Mouse (Mus musculus) G1E-ER4 (cell line): ENCODE data around the gene Insl3. TPM values are rescaled to one million over a fixed set of nuclear protein-coding genes. Genes with fewer than 3 reads are reported as not detected.

ENCODE experiments used
- GATA1 ChIP-seq: IDR thresholded peaks from one replicate; pipeline ENCODE4 v1.8.0; 2012; ENCODE audit warnings: low read length, inconsistent platforms
- polyA plus RNA-seq: library from polyadenylated mRNA; stranded (reverse); fragments of >175 nt; gene quantifications from 2 replicates; pipeline ENCODE4 v1.2.3, GENCODE M21; 2012

The Insl3 gene
- polyA plus RNA-seq, 1 experiment = 5.5 TPM

GRCm38 (mm10) chr8:71692509-71692908 lies 3.5 kb downstream of the Insl3 start:
- TF ChIP-seq GATA1 = no peak

DNA sequence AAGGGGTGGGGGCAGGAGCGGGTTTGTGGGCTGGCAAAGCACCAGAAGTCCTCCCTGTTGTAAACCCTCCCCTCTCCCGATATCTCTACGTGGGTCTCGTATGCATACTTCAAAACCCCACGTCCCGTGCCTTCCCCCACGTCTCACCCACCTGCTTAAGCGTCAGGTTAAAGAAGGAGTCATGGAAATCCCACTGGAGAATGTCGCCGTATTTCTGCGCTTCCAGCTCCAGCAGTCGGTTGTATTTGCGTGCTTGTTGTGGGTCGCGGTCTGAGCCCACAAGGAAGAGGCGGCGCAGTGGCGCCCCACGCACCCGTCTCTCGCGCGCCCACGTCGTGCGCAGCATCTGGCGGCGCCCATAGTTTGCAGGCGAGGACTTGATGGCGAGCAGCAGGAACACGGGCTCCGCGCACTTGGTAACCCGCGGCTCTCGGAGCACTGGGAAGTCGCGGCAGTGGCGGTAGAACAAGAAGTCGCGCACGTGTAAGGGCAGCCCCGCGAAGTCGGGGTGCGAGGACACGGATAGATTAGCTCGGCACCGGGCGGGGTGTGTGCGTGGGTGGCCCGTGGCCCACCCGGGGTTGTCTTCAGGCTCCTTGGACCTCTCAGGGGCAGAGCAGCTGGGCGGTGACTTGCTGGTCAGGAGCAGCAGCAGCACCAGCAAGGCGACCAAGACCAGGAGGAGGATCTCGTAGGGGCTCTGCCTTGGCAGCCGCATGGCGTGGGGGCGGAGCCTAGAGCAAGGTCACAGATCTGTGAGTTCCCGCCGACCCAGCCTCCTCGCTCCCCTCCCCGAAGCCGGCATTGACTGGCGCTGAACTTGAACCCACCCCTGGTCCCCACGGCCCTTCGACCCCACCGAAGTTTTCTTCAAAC lies 4.4 kb downstream of the Insl3 start:
- TF ChIP-seq GATA1 = no peak

GRCm38 (mm10) chr8:71700493-71701269 lies 11.7 kb downstream of the Insl3 start:
- no peak for TF ChIP-seq GATA1

GRCm38 (mm10) chr8:71701414-71702086 lies 12.5 kb downstream of the Insl3 start, which contains the start of gene B3gnt3:
Gene B3gnt3 (minus strand): TSS chr8:71701789.
- TF ChIP-seq GATA1 = no peak

DNA sequence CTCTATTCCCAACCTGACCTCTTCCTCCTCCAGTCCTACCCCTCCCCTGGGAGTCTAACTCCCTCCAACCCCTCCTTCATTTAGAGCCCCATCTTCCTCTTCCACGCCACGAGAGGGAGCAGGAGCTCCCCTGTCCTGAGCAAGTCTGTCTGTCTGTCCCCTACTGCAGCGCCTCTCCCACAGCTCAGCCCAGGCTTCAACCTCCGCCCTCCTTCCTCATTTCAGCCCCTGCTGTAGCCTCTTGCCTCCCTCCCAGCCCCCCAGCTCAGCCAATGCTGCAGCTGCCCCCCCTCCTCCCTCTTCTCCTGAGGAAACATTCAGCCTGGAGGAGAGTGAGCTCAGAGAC lies 13.0 kb downstream of the Insl3 start:
- no peak for TF ChIP-seq GATA1

DNA sequence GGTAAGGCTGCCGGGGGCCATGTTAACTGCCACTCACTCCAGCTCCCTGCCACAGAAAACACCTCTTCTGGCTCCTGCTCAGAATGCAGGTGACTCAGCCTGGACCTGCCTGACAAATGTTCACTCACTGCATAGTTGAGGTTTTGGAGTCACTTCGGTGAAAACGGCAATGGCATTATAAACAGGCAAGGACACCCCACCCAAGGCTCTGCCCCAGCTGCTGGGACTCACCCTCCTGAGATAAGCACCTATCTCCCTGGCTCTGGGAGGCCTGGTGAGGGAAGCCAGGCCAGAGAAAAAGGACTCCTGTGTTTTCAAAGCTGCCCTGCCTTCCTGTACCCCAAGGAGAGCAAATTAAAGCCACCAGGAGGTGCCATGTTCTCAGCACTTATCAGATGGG lies 13.9 kb downstream of the Insl3 start:
- no peak for TF ChIP-seq GATA1

DNA sequence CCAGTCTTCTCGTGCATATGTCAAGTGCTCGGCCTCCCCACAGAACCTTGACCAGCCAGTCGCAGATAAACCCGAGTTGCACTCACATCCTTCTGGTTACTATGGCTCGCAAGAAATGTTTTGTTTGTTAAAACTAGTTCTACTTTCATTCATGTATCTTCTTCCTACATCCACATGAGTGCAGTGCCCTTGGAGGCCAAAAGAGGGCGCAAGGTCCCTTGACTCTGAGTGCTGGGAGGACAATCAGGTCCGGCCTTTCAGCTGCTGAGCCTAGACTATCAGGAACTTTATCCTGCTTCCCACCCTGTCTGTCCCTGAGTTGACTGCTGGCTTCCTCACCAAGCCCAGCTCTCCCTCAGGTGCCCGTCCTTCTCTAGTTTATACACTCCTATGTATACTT lies 18.9 kb downstream of the Insl3 start:
- TF ChIP-seq GATA1 = no peak

- no peak for TF ChIP-seq GATA1
Measured at GRCm38 (mm10) chr8:71709134-71709799, 20.3 kb downstream of the Insl3 start.

GRCm38 (mm10) chr8:71709800-71710446 lies 20.9 kb downstream of the Insl3 start:
- TF ChIP-seq GATA1 = no peak

DNA sequence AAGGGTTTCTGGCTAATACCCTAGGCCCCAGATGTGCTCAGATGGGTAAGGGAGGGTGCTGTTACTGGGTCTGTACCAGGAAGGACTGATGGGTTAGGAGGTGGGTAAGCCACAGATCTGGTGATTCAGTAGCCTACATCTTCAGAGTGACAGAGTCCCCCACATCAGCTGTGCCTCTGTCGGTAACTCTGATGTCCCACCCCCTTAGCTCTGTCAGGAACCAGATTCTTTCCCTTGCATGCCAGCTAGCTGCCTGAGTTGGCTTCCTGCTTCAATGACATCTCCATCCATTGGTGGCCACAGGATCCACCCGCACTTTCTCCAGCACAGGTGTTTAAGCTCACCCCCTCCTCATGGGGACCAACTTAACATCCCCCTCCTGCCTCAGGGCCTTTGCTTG lies 22.6 kb downstream of the Insl3 start:
- TF ChIP-seq GATA1 = no peak

DNA sequence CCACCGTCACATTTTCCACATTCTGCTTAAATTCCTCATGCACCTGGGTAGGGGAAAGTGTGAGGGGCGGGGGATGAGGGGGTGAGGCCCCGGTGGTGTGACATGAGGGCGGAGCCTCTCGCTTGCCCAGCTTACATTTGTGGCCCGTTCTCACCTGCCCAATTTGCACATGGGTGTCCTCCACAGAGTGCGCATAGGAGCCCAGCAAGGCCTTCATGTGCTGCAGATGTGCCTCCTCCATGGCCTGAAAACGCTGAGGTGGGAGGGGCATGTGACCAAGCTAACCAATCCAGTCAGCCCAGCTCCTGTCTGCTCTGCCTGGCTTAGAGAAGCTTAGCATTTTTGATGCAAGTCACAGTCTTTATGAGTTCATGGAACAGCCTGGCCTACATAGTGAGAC lies 26.5 kb downstream of the Insl3 start:
- no peak for TF ChIP-seq GATA1

DNA sequence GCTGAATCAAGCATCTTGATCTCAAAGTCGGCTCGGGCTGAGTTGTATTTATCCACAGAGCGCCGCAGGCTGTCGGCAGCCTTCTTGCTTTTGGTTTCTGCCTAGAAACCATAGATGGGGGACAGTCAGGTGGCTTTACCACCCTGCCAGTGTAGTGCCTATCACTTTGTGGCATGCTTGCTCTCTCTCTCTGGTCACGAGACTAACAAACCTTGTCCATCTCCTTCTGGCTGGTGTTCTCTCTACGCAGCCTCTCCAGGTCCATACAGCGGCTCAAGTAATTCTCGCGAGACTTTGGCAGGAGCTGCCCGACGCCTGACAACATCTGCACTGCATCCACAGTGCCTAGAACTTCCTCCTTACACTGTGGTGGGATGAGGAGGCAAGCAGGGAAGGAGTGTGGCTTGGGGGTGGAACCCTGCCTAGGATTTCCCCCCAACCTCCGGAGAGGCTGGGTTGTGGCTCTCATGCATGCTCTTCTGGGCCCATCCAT lies 27.6 kb downstream of the Insl3 start:
- TF ChIP-seq GATA1 = no peak

DNA sequence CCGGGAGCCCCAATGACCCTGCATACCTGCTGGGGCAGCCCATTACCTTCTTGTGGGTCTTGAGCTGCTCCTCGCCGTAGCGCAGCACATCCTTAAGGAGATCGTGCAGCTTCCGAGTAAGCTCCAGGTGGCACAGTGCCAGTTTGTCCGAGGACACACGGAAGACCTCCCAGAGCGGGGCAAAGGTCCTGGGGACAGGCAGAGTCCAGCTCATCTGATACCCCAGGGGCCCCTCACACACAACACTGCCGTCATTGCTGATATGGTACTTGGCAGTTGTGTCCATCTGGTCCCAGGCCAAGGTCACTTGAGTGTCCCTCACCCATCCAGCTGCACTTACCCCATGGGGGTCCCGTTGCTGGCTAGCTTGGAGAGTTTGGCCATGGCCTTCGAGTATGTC lies 28.1 kb downstream of the Insl3 start:
- no peak for TF ChIP-seq GATA1

DNA sequence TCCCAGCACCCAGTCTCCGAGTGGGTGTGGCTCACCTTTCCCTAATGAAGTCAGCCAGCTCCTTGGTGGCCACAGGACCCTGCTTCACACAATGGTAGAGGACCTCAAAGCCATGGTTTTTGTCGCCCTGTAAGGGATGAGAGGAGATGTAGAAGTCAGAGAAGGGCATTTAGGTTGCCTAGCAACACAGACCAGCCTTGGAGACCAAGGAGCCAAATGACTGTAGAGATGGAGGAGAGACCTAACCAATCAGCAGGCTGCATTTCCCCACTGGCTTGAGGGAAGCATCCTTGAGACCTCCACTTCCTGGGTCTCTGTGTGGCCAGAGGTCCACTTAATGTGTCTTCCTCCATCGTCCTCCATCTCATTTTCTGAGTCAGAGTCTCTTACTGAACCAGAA lies 29.2 kb downstream of the Insl3 start:
- TF ChIP-seq GATA1 = no peak

- no peak for TF ChIP-seq GATA1
Measured at GRCm38 (mm10) chr8:71719218-71719617, 30.2 kb downstream of the Insl3 start.
